Mouse (Mus musculus): Measurements from ENCODE around the gene Rnd3.

Gene Rnd3

DNA sequence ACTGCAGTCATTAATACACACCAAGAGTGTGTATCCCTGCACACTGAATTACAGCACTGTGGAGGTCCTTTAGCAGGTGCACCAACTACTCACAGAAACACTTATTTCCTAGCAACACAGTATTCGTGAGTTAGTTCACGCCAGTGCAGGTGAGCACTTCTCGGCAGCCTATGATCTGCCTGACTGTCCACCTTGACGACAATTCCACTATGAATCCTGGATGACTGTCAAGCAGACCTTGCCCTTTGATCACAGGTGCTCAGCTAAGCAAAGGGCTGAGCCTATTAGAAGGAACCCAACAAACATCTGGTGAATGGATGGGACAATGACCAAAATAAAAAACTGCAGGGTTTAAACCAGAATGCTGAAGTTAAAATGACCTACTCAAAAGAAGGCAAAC lies 20.8 kb downstream of the Rnd3 start:
- no peak for DNase-seq (ENCODE audit: low spot score in 2 of 2)

DNA sequence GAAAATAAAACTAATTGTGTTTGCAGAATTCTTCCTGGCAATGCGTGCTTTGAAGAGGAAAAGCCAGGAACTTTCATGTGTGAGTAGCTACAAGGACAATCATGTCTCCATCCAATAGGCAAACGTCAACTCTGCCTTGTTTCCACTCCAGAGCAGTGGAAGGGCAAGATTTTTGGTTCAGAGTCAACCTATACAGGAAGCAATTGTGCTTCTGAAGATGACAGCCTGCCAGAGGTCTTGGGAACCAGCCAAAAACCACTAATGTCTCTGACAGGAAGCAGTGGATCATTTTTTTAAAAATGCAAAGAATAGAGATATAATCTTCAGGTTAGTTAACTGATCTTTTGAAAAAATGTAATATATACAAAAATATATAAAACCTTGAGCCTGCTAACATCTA lies 38.6 kb downstream of the Rnd3 start:
- DNase-seq (ENCODE audit: low spot score in 2 of 2): no peak

DNA sequence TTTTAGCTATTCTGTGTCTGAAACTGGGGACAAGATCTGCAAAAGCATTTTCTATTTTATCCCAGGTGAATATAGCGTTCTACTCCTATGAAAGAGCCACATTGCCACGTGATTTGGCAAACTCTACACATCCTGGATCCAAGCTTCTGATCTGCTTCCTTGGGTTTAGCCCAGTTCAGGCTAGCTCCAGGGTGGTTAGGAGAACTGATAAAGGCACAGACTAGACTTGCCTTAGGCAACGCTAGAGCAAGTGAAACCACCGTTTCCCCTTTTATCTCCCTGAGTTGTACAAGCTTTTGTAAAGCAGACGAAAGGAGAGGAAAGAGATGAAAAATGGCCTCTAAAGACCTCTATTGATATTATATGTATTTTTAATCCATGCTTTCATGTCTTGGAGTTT lies 40.3 kb downstream of the Rnd3 start:
- DNase-seq (ENCODE audit: low spot score in 2 of 2): no peak

DNA sequence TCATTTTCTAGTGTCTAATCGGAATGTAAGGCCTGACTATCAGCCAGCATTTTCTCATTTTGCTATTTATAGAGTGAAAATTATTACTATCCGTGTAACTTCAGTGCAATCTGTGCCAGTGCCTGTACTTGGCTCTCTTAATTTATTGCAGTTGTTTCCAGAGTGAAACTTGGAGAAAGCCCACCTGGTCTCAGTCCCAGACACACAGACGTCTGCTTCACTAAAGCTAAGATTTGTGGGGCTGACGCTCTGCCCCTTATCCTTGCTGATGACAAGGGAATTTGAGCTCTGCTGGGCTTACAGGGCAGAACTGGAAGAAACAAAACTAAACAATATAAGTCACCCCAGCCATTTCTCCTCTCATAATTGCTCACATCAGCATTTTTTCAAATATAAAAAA lies 47.7 kb downstream of the Rnd3 start:
- no peak for DNase-seq (ENCODE audit: low spot score in 2 of 2)

DNA sequence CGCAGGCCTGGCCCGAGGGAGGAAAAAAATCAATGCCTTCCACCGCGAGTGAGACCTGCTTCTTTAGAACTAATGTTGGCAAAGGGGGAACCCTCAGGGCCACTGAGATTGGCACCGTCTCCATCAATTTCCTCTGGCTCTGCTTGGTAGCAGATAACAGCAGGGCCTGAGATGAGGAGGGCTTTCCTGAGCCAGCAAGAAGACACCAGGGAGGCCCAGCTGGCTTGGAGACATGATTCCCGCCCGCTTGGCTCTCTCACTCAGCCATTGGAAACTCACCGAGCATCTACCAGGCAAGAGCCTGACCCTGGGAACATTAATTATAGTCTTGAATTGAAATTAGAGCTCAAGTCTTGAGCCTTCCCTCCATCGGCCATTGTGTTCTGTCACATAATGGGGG lies 48.9 kb downstream of the Rnd3 start:
- no peak for DNase-seq (ENCODE audit: low spot score in 2 of 2)

DNA sequence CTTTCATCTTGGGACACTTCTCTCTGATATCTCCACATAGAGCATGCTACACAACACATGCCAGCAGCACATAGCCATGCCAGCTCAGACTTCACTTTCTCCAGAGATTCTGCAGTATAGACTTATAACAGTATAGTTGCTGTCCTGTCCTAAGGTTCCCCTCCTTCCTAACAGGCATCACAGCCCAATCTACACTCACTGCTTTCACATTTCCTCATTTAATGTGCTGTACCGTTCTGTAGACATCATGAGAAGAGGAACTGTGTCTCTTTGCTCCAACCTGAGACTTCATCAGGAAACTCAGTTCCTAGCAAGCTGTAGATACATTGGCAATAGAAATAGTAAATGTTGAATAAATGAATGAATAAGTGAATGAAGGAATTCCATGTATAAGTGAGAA lies 49.7 kb downstream of the Rnd3 start:
- no peak for DNase-seq (ENCODE audit: low spot score in 2 of 2)

DNA sequence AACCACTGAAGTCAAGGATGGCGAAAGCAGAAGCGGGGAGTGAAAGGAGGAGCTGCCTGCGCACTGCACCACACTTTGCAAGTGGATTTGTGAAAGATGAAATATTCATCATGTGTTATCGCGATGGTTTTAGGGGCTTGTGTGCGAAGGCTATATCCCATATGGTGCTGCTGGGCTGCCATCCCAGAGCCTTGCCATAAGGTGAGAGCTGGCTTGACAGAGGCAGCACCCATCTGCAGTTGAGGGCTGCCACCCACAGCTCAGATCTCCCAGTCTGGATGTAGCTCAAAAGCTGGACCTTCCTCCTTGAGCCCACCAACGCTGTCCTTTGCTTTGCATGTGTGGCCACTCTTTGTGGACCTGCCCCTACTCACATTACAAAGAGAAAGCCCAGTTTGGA lies 58.2 kb downstream of the Rnd3 start:
- DNase-seq (ENCODE audit: low spot score in 2 of 2): no peak

DNA sequence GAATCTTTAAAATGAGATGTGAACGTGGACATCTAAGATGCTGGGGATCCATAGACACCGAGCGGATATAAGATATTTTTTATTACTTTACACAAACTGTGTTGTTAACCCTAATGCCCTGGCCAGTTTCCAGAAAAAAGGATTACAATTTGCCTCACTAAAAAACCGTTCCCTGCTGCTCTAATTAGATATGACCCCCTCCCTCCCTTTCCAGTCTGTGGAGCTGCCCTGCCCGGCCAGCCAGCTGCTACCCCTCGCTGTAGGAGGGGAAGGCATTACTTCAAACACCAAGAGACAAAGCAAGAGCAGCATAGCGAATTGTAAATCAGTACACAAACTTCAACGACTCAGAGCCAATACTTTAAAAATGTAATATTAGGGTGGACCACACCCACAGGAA lies 58.9 kb downstream of the Rnd3 start:
- DNase-seq (ENCODE audit: low spot score in 2 of 2): no peak

DNA sequence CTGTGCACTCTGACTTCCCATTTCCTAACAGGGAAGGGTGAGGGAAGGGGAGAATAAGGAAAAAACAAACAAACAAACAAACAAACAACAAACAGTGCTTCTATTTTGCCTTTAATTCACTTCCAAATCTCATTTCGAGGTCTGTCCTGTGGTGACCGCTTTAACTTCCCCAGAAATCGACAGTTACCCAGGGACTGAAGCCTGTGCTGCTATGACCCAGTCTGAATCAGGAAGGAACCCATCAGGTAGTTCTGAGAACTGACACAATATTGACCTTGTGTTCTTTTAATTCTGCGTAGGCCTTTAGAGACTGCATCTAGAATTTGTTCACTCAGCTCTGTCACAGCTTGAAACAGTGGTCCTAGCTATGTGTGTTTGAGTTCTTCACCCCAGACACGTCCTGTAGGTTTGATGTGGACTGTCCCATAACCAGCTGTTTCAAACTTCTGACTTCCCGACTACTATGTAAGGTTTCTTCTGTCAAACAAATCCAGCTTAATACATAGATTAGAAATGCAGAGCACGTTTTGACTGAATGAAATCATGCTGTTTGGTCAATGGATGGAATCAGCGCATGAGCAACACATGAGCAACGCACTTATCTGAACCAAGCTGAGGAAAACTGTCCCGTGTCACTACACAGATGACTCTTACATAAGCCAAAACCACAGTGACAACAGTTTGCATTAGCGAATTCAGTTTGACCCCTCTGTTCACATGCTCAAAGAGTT lies 59.9 kb downstream of the Rnd3 start:
- no peak for DNase-seq (ENCODE audit: low spot score in 2 of 2)

DNA sequence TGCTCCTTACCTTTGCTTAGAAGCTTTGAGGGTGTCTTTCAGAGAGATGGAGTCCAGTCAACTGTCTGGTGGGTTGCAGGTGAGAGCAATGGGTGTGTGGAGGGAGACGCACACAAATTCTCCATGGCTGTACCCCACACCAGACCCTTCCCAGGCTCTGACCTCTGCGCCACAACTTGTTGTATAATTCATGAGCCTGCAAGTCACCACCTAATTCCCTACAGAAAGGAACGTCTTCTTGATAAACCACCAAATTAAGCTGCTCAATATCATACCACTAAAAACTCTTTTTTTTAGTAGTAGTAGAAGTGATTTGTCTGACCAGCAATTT lies 60.8 kb downstream of the Rnd3 start:
- no peak for DNase-seq (ENCODE audit: low spot score in 2 of 2)

DNA sequence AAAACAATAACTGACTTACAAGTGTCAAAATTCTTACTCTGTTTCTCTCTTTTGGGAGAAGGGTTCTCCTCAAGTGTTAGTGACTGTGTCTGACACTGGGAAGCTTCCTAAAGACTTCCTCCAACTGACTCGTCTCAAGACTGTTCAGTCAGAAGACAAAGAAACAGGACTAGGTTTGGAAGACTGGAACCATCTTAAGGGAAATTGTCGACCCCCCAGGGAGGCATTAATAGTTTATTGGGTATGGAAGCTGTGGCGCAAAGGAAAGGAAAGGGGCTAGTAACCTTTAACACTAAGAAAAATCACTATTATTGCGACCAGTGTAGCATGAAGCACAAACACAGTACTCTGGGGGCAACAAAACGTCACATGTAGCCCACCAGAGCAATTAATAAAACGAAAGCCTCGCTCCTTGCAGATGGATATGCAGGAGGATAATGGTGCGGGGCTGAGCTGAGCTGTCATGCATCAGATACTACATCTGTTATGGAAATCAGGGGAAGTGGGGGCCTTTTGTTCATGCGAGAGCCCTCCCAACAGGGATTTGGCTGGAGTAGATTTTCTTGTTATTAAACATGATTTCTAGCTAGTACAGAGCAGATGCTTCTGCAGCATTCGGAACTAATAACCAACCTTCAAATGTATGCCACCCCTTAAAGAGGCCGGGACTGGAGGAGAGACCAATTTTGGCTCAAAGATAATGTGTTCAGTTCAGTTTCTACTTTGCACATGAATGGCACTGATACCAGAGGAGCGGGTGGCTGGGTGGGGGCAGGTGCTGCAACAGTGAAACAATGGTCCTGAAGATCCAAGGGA lies 61.4 kb downstream of the Rnd3 start:
- no peak for DNase-seq (ENCODE audit: low spot score in 2 of 2)

DNA sequence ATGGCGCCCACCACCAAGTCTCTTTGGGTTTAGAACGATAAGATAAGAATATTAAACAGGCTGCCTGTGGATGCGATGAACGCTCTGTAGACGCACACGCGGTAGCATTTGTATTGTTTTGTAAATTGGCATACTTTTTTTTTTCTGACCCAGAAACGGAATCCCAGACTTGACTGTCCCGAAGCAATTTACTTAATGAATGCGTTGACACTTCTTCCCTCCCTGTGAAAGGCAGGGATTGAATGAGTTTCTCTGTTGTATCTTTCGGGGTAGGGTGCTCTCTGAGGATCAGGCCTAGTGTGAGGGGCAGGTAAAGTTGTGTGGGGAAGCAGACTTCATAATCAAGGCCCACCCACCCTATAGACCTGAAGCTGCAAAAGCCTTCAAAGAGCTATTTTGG lies 63.8 kb downstream of the Rnd3 start:
- no peak for DNase-seq (ENCODE audit: low spot score in 2 of 2)

DNA sequence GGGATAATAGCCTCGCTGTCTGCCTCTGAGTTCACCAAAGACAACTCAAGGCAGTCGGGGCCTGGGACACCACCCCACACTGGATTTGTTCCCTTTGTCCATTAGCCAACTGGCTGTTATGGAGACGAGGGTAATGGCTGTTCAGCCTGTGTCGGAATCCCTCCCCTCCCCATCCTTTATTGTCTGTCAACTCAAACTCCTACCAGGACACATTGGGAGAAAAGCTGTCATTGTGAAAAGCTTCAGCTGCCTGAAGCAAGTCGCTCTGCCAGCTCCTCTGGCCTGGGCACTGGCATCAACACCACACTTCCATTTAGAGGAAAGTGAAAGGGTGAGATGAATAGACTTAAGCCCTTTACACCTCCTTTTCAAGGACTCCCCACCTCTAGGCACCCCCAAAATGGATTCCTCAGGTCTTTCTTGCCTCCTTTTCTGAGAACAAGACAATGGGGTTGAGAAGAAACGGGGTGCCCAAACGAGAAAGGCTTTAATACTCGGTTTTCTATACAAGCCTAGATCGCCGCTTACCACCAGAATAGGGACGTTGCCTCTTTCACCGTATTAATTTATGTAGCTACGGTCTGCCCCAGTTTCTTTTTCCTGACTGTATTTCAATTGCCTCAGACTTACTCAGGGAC lies 66.1 kb downstream of the Rnd3 start:
- no peak for DNase-seq (ENCODE audit: low spot score in 2 of 2)

Measured in natural killer cell, adult 2 months (primary cell).